Mouse (Mus musculus) lung, postnatal 36 days (tissue): ENCODE data around the gene Srpr.

Experiments used
- DNase-seq: peaks from one replicate; pipeline ENCODE4 v3.0.0; 2022; ENCODE audit warnings: mixed read lengths

Srpr gene

GRCm38 (mm10) chr9:35199772-35200471 is at the start of gene Srpr, which contains the start of gene Tirap:
Srpr (plus strand) TSS chr9:35200175.
Tirap (minus strand) TSS chr9:35200291.
- DNase-seq = peak; percentile 95

GRCm38 (mm10) chr9:35152923-35153322 is 47.1 kb upstream of the Srpr start:
- no peak for DNase-seq

- peak; percentile 46 for DNase-seq
Measured at GRCm38 (mm10) chr9:35156002-35156710, 43.8 kb upstream of the Srpr start.

GRCm38 (mm10) chr9:35156862-35157261 is 43.1 kb upstream of the Srpr start:
- DNase-seq = no peak

GRCm38 (mm10) chr9:35158477-35158876 is 41.5 kb upstream of the Srpr start:
- DNase-seq = no peak

- no peak for DNase-seq
Measured at GRCm38 (mm10) chr9:35160662-35161061, 39.3 kb upstream of the Srpr start.

- no peak for DNase-seq
Measured at GRCm38 (mm10) chr9:35161721-35162120, 38.3 kb upstream of the Srpr start.

- peak; percentile 63 for DNase-seq
Measured at GRCm38 (mm10) chr9:35163011-35163690, 36.8 kb upstream of the Srpr start.

GRCm38 (mm10) chr9:35164142-35164874 is 35.7 kb upstream of the Srpr start:
- no peak for DNase-seq

- peak; percentile 70 for DNase-seq
Measured at GRCm38 (mm10) chr9:35166144-35166797, 33.7 kb upstream of the Srpr start.

GRCm38 (mm10) chr9:35166798-35167635 is 33.0 kb upstream of the Srpr start:
- no peak for DNase-seq

GRCm38 (mm10) chr9:35170071-35170470 is 29.9 kb upstream of the Srpr start:
- no peak for DNase-seq

GRCm38 (mm10) chr9:35173331-35173730 is 26.6 kb upstream of the Srpr start:
- DNase-seq = no peak

- DNase-seq = peak; percentile 98
Measured at GRCm38 (mm10) chr9:35175251-35176123, 24.5 kb upstream of the Srpr start, which contains the start of gene Dcps. Dcps (minus strand) TSS chr9:35176061.

GRCm38 (mm10) chr9:35176124-35176659 is 23.8 kb upstream of the Srpr start:
- no peak for DNase-seq

- no peak for DNase-seq
Measured at GRCm38 (mm10) chr9:35182832-35183231, 17.1 kb upstream of the Srpr start.

GRCm38 (mm10) chr9:35183359-35183758 is 16.6 kb upstream of the Srpr start:
- peak; percentile 30 for DNase-seq

GRCm38 (mm10) chr9:35186430-35186829 is 13.5 kb upstream of the Srpr start:
- DNase-seq = peak; percentile 15

GRCm38 (mm10) chr9:35187351-35187903 is 12.5 kb upstream of the Srpr start:
- no peak for DNase-seq

GRCm38 (mm10) chr9:35188700-35189099 is 11.3 kb upstream of the Srpr start:
- peak; percentile 67 for DNase-seq
